Mouse (Mus musculus) heart, embryonic 14.5 days (tissue): ENCODE results near the gene Sema4f. TPM values are rescaled to one million over a fixed set of nuclear protein-coding genes. Genes with fewer than 3 reads are reported as not detected.
A peak's percentile ranks its signal among the peaks of the same experiment; 100 is the strongest.

Source experiments
- ATAC-seq: fragments of 200-750 bp; cut with Nextera tagmentation; 2 replicates; pipeline ENCODE4 v1.8.0; 2017; ENCODE audit warnings: low read depth, moderate TSS enrichment; ENCODE audit not compliant: insufficient number of reproducible peaks, insufficient read depth, low FRiP score
- H3K27ac ChIP-seq, 2 experiments: fragments of 200-500 bp in 1 of 2; fragments of 300-500 bp in 1 of 2; sonication (generic) in 1 of 2; replicated peaks in 1 of 2; 2 replicates each; pipeline ENCODE4 v1.5.1; 2012 to 2014; ENCODE audit warnings: low read depth in 2 of 2, low read length in 2 of 2, control low read depth in 1 of 2, mild to moderate bottlenecking in 1 of 2, mixed read lengths in 1 of 2; ENCODE audit not compliant: control insufficient read depth in 1 of 2, insufficient read depth in 1 of 2
- H3K27me3 ChIP-seq: fragments of 300-500 bp; sonication (generic); 2 replicates; pipeline ENCODE4 v1.6.1; 2014; ENCODE audit warnings: mild to moderate bottlenecking, low read length, control low read depth; ENCODE audit not compliant: control insufficient read depth, insufficient read depth
- H3K36me3 ChIP-seq: fragments of 300-500 bp; sonication (generic); 2 replicates; pipeline ENCODE4 v1.6.1; 2014; ENCODE audit warnings: mild to moderate bottlenecking, control low read depth, low read length, mixed read lengths; ENCODE audit not compliant: control insufficient read depth, insufficient read depth
- H3K4me1 ChIP-seq, 2 experiments: fragments of 200-500 bp in 1 of 2; fragments of 300-500 bp in 1 of 2; sonication (generic) in 1 of 2; 2 replicates each; pipeline ENCODE4 v1.6.1; 2012 to 2014; ENCODE audit warnings: low read length in 2 of 2, control low read depth in 1 of 2, mixed read lengths in 1 of 2; ENCODE audit not compliant: control insufficient read depth in 2 of 2, insufficient read depth in 2 of 2
- H3K4me2 ChIP-seq: fragments of 300-500 bp; sonication (generic); 2 replicates; pipeline ENCODE4 v1.6.1; 2014; ENCODE audit warnings: mild to moderate bottlenecking, low read length
- H3K4me3 ChIP-seq, 2 experiments: fragments of 200-500 bp in 1 of 2; fragments of 300-500 bp in 1 of 2; sonication (generic) in 1 of 2; 2 replicates each; pipeline ENCODE4 v1.5.1; 2012 to 2014; ENCODE audit warnings: low read length in 2 of 2, mild to moderate bottlenecking in 2 of 2, control low read depth in 1 of 2, low read depth in 1 of 2, moderate library complexity in 1 of 2; ENCODE audit not compliant: control insufficient read depth in 1 of 2, insufficient read depth in 1 of 2
- H3K9ac ChIP-seq: fragments of 300-500 bp; sonication (generic); 2 replicates; pipeline ENCODE4 v1.6.1; 2014; ENCODE audit warnings: mild to moderate bottlenecking, low read length
- H3K9me3 ChIP-seq: fragments of 300-500 bp; sonication (generic); 2 replicates; pipeline ENCODE4 v1.6.1; 2016; ENCODE audit warnings: low read length, control low read depth; ENCODE audit not compliant: control insufficient read depth
- WGBS: fragments of 180-500 bp; shearing (Covaris S2); extraction: QIAGEN DNeasy Blood & Tissue Kit; methylation state at CpG from one replicate; pipeline ENCODE4 v1.1.7; 2014; 5-methylcytosine and 5-hydroxymethylcytosine counted together
- polyA plus RNA-seq: library from polyadenylated mRNA; unstranded; fragments of >200 nt; fragmentation: Nextera tagmentation; extraction: Ambion mirVana; gene quantifications from 2 replicates; pipeline ENCODE4 v1.2.1, GENCODE M21; 2014

Gene Sema4f
- polyA plus RNA-seq, 1 experiment from 2014 or later: not detected

GRCm38 (mm10) chr6:82884570-82884969 lies 55.0 kb downstream of the Sema4f start:
- peaks cover 4% of the 10 kb centered on the region; the same call in 1 of the 2 replicates for H3K9me3 ChIP-seq
- no peak overlapping the region for H3K4me2 ChIP-seq
- ATAC-seq: no peak
- H3K27me3 ChIP-seq: no peaks in the 10 kb centered on the region
- peak overlapping the region; percentile 68 to 69 for H3K27ac ChIP-seq
- H3K9ac ChIP-seq: no peak overlapping the region
- peaks cover 8 to 11% of the 10 kb centered on the region in 2 experiments; a peak in 3 of 4 replicates for H3K4me1 ChIP-seq
- WGBS: 14% methylated on average over 3 of the region's 3 CpGs
- H3K4me3 ChIP-seq: no peak overlapping the region
- H3K36me3 ChIP-seq: no peaks in the 10 kb centered on the region

GRCm38 (mm10) chr6:82881485-82882096 lies 58.0 kb downstream of the Sema4f start:
- peaks cover 8 to 11% of the 10 kb centered on the region in 2 experiments; a peak in 3 of 4 replicates for H3K4me1 ChIP-seq
- no peaks in the 10 kb centered on the region for H3K36me3 ChIP-seq
- 41% methylated on average over 21 of the region's 21 CpGs for WGBS
- H3K9me3 ChIP-seq: peaks cover 4% of the 10 kb centered on the region; the same call in 1 of the 2 replicates
- no peak overlapping the region for H3K27ac ChIP-seq
- 0 out of 2 replicates have a peak, but pooled peaks have one; percentile 8 for ATAC-seq
- no peak overlapping the region for H3K4me3 ChIP-seq
- H3K9ac ChIP-seq: peak overlapping the region; percentile 46; the same call in 1 of the 2 replicates
- H3K27me3 ChIP-seq: no peaks in the 10 kb centered on the region
- H3K4me2 ChIP-seq: no peak overlapping the region; the same call in 1 of the 2 replicates

GRCm38 (mm10) chr6:82880807-82881206 lies 58.8 kb downstream of the Sema4f start:
- Histone ChIP-seq H3K36me3 (no peaks in the 10 kb centered on the region), H3K4me2 (no peak overlapping the region), H3K27ac (no peak overlapping the region), H3K9ac (no peak overlapping the region), H3K9me3 (peaks cover 4% of the 10 kb centered on the region; the same call in 1 of the 2 replicates), H3K27me3 (no peaks in the 10 kb centered on the region), H3K4me1 (peaks cover 8 to 11% of the 10 kb centered on the region in 2 experiments; a peak in 3 of 4 replicates), H3K4me3 (no peak overlapping the region)
- ATAC-seq: no peak
- 80% methylated on average over 3 of the region's 3 CpGs for WGBS

- Histone ChIP-seq H3K36me3 (no peaks in the 10 kb centered on the region), H3K9ac (no peak overlapping the region), H3K4me3 (no peak overlapping the region), H3K27ac (no peak overlapping the region), H3K27me3 (no peaks in the 10 kb centered on the region), H3K9me3 (no peaks in the 10 kb centered on the region), H3K4me1 (peaks cover 6 to 7% of the 10 kb centered on the region in 2 experiments; a peak in 3 of 4 replicates), H3K4me2 (no peak overlapping the region)
- WGBS: 73% methylated on average over 11 of the region's 11 CpGs
- ATAC-seq: no peak
Observed at GRCm38 (mm10) chr6:82879463-82880089, 60.0 kb downstream of the Sema4f start.

GRCm38 (mm10) chr6:82875509-82875935 lies 64.0 kb downstream of the Sema4f start:
- Histone ChIP-seq H3K27me3 (no peaks in the 10 kb centered on the region), H3K9ac (no peak overlapping the region), H3K4me3 (no peak overlapping the region), H3K9me3 (no peaks in the 10 kb centered on the region), H3K4me1 (no peaks in the 10 kb centered on the region; a peak in 1 of 4 replicates), H3K36me3 (no peaks in the 10 kb centered on the region), H3K27ac (no peak overlapping the region), H3K4me2 (no peak overlapping the region)
- no peak for ATAC-seq
- WGBS: 74% methylated on average over 6 of the region's 6 CpGs

GRCm38 (mm10) chr6:82872332-82872707 lies 67.2 kb downstream of the Sema4f start:
- Histone ChIP-seq H3K27ac (no peak overlapping the region), H3K4me3 (no peak overlapping the region), H3K27me3 (no peaks in the 10 kb centered on the region), H3K9me3 (no peaks in the 10 kb centered on the region), H3K4me2 (no peak overlapping the region), H3K4me1 (no peaks in the 10 kb centered on the region; a peak in 1 of 4 replicates), H3K9ac (0 out of 2 replicates have a peak overlapping the region, but pooled peaks have one; percentile 12), H3K36me3 (no peaks in the 10 kb centered on the region)
- ATAC-seq: no peak
- 50% methylated on average over 6 of the region's 6 CpGs for WGBS

- no peak overlapping the region for H3K27ac ChIP-seq
- H3K4me2 ChIP-seq: no peak overlapping the region
- ATAC-seq: no peak
- no peaks in the 10 kb centered on the region; a peak in 1 of 4 replicates for H3K4me1 ChIP-seq
- H3K4me3 ChIP-seq: no peak overlapping the region
- peak overlapping the region; percentile 12; the same call in 1 of the 2 replicates for H3K9ac ChIP-seq
- WGBS: 23% methylated on average over 5 of the region's 5 CpGs
- H3K9me3 ChIP-seq: peaks cover 1% of the 10 kb centered on the region; the same call in 1 of the 2 replicates
- H3K36me3 ChIP-seq: no peaks in the 10 kb centered on the region
- H3K27me3 ChIP-seq: no peaks in the 10 kb centered on the region
Observed at GRCm38 (mm10) chr6:82871632-82872331, 67.8 kb downstream of the Sema4f start.
